Mouse (Mus musculus): ENCODE measurements around the gene Ubap1l. TPM values are rescaled to one million over a fixed set of nuclear protein-coding genes. Genes with fewer than 3 reads are reported as not detected.

Gene Ubap1l
- polyA plus RNA-seq, 1 experiment from 2014 or later, result 0.30 TPM

Other genes starting within 250 kb of the Ubap1l start
- gene Igdcc3, start 219.9 kb upstream of the Ubap1l start, polyA plus RNA-seq (2016; fragmentation: Nextera tagmentation; extraction: Ambion mirVana), result 230 and 420 TPM in 2 replicates
- gene Parp16, start 165.7 kb upstream of the Ubap1l start, polyA plus RNA-seq (2016; fragmentation: Nextera tagmentation; extraction: Ambion mirVana), result 8.7 and 9.0 TPM in 2 replicates
- gene Cilp, start 95.9 kb upstream of the Ubap1l start, polyA plus RNA-seq (2016; fragmentation: Nextera tagmentation; extraction: Ambion mirVana), result 0.05 and 0.06 TPM in 2 replicates
- 45.5 and 52.7 TPM in 2 replicates for gene Clpx, start 66.8 kb upstream of the Ubap1l start, polyA plus RNA-seq (2016; fragmentation: Nextera tagmentation; extraction: Ambion mirVana)
- 10.4 and 11.9 TPM in 2 replicates for gene Pdcd7, start 14.9 kb upstream of the Ubap1l start, polyA plus RNA-seq (2016; fragmentation: Nextera tagmentation; extraction: Ambion mirVana)
- gene Kbtbd13, start 30.6 kb downstream of the Ubap1l start, polyA plus RNA-seq (2016; fragmentation: Nextera tagmentation; extraction: Ambion mirVana), result 0.83 and 1.0 TPM in 2 replicates
- 5.8 and 8.2 TPM in 2 replicates for gene Rasl12, start 37.5 kb downstream of the Ubap1l start, polyA plus RNA-seq (2016; fragmentation: Nextera tagmentation; extraction: Ambion mirVana)
- gene Slc51b, start 61.9 kb downstream of the Ubap1l start, polyA plus RNA-seq (2016; fragmentation: Nextera tagmentation; extraction: Ambion mirVana), result not detected in 2 replicates
- gene Mtfmt, start 74.7 kb downstream of the Ubap1l start, polyA plus RNA-seq (2016; fragmentation: Nextera tagmentation; extraction: Ambion mirVana), result 21.4 and 22.9 TPM in 2 replicates
- gene Spg21, start 99.9 kb downstream of the Ubap1l start, polyA plus RNA-seq (2016; fragmentation: Nextera tagmentation; extraction: Ambion mirVana), result 84.1 and 91.0 TPM in 2 replicates
- gene Ankdd1a, start 159.2 kb downstream of the Ubap1l start, polyA plus RNA-seq (2016; fragmentation: Nextera tagmentation; extraction: Ambion mirVana), result not detected in 2 replicates
- gene Plekho2, start 219.0 kb downstream of the Ubap1l start, polyA plus RNA-seq (2016; fragmentation: Nextera tagmentation; extraction: Ambion mirVana), result 10.0 and 13.0 TPM in 2 replicates
- 24.5 and 26.7 TPM in 2 replicates for gene Pif1, start 226.1 kb downstream of the Ubap1l start, polyA plus RNA-seq (2016; fragmentation: Nextera tagmentation; extraction: Ambion mirVana)